Mouse (Mus musculus): Measurements from ENCODE around the gene Bpifb9b. TPM values are rescaled to one million over a fixed set of nuclear protein-coding genes. Genes with fewer than 3 reads are reported as not detected.
"Not testable (repeated sequence)": the region's sequence is repeated elsewhere in the genome, so short reads cannot be mapped to it uniquely, and the experiment has no call there.

The Bpifb9b gene
- polyA plus RNA-seq, 1 experiment from 2014 or later = not detected

DNA sequence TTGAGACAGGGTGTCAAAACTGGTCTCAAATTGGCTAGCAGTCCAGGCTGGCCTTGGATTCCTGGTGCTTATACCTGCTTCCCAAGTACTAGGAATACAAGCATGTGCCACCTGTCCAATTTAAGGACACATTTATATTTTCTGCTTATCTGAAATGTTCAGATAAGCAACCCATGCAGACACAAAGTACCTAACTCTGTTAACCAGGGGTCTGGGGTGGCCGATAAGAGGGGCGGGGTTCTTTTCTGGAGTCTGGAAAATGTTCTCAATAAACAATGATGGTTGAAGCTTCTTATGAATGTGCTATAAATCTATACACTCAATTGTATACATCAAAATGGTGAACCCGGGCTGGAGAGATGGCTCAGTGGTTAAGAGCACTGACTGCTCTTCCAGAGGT, 19.8 kb downstream of the Bpifb9b start:
- no peak for ATAC-seq
- Histone ChIP-seq H3K36me3 (ENCODE audit: control insufficient read depth, insufficient read depth, low read length) (no peaks in the 10 kb centered on the region), H3K27ac (ENCODE audit: low read length) (no peak overlapping the region), H3K9ac (ENCODE audit: low read depth, low read length) (no peak overlapping the region), H3K27me3 (replicated peaks; ENCODE audit: control insufficient read depth, insufficient read depth, low read length) (no peaks in the 10 kb centered on the region), H3K9me3 (ENCODE audit: control insufficient read depth, low read length) (no peaks in the 10 kb centered on the region), H3K4me2 (ENCODE audit: low read depth, low read length) (no peak overlapping the region), H3K4me3 (ENCODE audit: low read length) (no peak overlapping the region), H3K4me1 (ENCODE audit: control insufficient read depth, insufficient read depth, low read length) (no peaks in the 10 kb centered on the region)
- 55% methylated on average over 3 of the region's 3 CpGs for whole genome bisulfite sequencing

DNA sequence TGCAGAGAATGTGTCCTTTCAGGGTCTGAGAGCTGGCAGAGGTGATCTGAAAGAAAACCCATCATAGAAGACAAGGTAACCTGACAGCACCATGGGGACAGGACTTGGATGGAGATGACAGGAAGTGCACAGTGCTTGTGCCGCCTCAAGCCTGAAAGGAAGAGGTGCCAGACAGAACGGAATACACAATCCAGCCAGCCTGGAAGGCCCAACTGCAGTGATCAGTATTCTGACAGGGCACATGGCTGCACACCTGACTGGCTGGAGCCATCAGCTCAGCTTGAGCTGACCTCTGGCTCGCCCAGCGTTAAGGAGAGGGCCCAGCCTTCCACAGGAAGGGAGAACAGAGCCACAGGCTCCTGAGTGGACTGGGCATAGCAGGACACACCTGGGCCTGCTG, 28.5 kb downstream of the Bpifb9b start:
- Histone ChIP-seq H3K4me2 (ENCODE audit: low read depth, low read length) (no peak overlapping the region), H3K9me3 (ENCODE audit: control insufficient read depth, low read length) (no peaks in the 10 kb centered on the region), H3K4me1 (ENCODE audit: control insufficient read depth, insufficient read depth, low read length) (no peaks in the 10 kb centered on the region), H3K27ac (ENCODE audit: low read length) (no peak overlapping the region), H3K4me3 (ENCODE audit: low read length) (no peak overlapping the region), H3K36me3 (ENCODE audit: control insufficient read depth, insufficient read depth, low read length) (no peaks in the 10 kb centered on the region; the same call in 1 of the 2 replicates), H3K27me3 (replicated peaks; ENCODE audit: control insufficient read depth, insufficient read depth, low read length) (no peaks in the 10 kb centered on the region), H3K9ac (ENCODE audit: low read depth, low read length) (no peak overlapping the region)
- no peak for ATAC-seq
- WGBS = 80% methylated on average over 4 of the region's 4 CpGs

DNA sequence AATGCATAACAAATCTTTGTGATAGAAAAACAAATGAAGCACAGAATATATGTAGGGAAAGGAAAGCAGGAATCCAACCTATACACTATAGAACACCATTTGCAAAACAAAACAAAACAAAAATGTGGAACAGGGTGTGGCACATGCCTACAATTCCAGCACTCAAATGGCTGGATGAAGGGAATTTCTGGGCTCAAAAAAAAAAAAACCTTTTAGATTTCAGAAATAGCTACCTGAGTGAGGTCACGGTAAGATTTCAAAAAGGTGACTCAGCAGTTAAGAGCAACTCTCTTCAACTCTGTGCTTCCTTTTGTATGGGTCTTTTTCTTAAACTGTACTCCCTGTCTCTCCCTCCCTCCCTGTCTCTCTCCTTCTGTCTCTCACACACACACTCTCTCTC, 31.1 kb downstream of the Bpifb9b start:
- 80% methylated on average over 1 of the region's 1 CpGs for WGBS
- Histone ChIP-seq H3K36me3 (ENCODE audit: control insufficient read depth, insufficient read depth, low read length) (no peaks in the 10 kb centered on the region; the same call in 1 of the 2 replicates), H3K27ac (ENCODE audit: low read length) (no peak overlapping the region), H3K4me3 (ENCODE audit: low read length) (no peak overlapping the region), H3K4me2 (ENCODE audit: low read depth, low read length) (no peak overlapping the region), H3K4me1 (ENCODE audit: control insufficient read depth, insufficient read depth, low read length) (no peaks in the 10 kb centered on the region), H3K9ac (ENCODE audit: low read depth, low read length) (no peak overlapping the region), H3K9me3 (ENCODE audit: control insufficient read depth, low read length) (no peaks in the 10 kb centered on the region), H3K27me3 (replicated peaks; ENCODE audit: control insufficient read depth, insufficient read depth, low read length) (no peaks in the 10 kb centered on the region)
- ATAC-seq = no peak

DNA sequence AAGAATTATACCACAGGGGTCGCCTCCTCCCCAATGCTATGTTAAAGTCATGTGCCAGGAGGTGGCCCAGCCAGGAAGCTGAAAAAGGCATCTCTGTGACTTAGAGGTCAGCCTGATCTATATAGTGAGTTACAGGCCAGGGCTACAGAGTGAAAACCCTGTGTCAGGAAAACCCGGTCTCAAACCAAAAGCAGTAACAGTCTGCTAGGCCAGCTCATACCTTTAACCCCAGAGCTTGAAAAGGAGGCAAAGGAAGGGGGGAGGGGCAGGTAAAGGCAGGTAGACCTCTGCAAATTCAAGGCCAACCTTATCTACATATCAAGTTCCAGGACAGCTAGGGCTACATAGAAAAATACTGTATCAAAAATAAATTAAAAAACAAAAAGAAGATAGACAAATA, 32.3 kb downstream of the Bpifb9b start:
- ATAC-seq = no peak
- H3K4me3 ChIP-seq (ENCODE audit: low read length) = no peak overlapping the region
- no peak overlapping the region for H3K27ac ChIP-seq (ENCODE audit: low read length)
- H3K27me3 ChIP-seq (replicated peaks; ENCODE audit: control insufficient read depth, insufficient read depth, low read length) = no peaks in the 10 kb centered on the region
- H3K4me1 ChIP-seq (ENCODE audit: control insufficient read depth, insufficient read depth, low read length) = no peaks in the 10 kb centered on the region
- no peak overlapping the region for H3K4me2 ChIP-seq (ENCODE audit: low read depth, low read length)
- 73% methylated on average over 2 of the region's 2 CpGs for WGBS
- H3K9me3 ChIP-seq (ENCODE audit: control insufficient read depth, low read length) = no peaks in the 10 kb centered on the region
- H3K9ac ChIP-seq (ENCODE audit: low read depth, low read length) = no peak overlapping the region
- no peaks in the 10 kb centered on the region; the same call in 1 of the 2 replicates for H3K36me3 ChIP-seq (ENCODE audit: control insufficient read depth, insufficient read depth, low read length)

DNA sequence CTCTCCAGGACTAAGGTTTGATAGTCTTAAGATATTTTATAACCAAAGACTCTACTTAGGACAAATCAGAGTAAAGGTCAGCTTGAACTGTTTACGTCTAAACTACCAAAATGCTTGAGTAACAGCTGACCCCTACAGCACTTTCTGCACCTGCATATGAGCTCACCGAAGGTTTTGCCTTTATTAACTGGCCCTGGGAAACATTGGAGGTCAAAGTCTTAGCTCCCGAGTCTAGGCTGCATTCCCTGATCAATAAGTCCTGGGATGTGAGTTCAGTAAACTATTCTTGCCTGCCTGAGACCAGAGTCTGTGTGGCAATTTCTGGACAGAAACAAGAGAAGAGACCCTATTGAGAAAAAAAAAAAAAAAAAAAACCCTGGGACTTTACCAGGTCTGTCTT, 41.1 kb downstream of the Bpifb9b start:
- no peak for ATAC-seq
- WGBS = 81% methylated on average over 3 of the region's 3 CpGs
- no peaks in the 10 kb centered on the region for H3K27me3 ChIP-seq (replicated peaks; ENCODE audit: control insufficient read depth, insufficient read depth, low read length)
- no peak overlapping the region for H3K4me3 ChIP-seq (ENCODE audit: low read length)
- H3K9ac ChIP-seq (ENCODE audit: low read depth, low read length) = no peak overlapping the region
- H3K4me1 ChIP-seq (ENCODE audit: control insufficient read depth, insufficient read depth, low read length) = no peaks in the 10 kb centered on the region
- no peak overlapping the region for H3K4me2 ChIP-seq (ENCODE audit: low read depth, low read length)
- peaks cover 2% of the 10 kb centered on the region; the same call in 1 of the 2 replicates for H3K36me3 ChIP-seq (ENCODE audit: control insufficient read depth, insufficient read depth, low read length)
- no peak overlapping the region for H3K27ac ChIP-seq (ENCODE audit: low read length)
- H3K9me3 ChIP-seq (ENCODE audit: control insufficient read depth, low read length) = no peaks in the 10 kb centered on the region

DNA sequence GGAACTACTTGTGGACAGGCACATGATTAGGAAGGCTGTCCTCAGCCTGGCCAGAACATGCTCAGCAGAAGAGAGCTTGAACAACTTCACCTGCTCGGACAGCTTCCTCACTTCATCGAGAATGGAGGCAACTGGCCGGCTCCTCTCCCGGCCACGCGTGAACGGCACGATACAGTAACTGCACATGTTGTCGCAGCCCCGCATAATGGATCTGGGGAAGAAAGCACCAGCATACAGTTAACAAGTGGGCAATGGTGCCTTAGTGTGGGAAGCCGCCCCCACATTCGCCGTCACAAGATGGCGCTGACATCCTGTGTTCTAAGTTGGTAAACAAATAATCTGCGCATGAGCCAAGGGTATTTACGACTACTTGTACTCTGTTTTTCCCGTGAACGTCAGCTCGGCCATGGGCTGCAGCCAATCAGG, 47.0 kb downstream of the Bpifb9b start:
- H3K9ac ChIP-seq (ENCODE audit: low read depth, low read length) = peak overlapping the region; percentile 36; the same call in 1 of the 2 replicates
- H3K27ac ChIP-seq (ENCODE audit: low read length); H3K9me3 ChIP-seq (ENCODE audit: control insufficient read depth, low read length); H3K4me1 ChIP-seq (ENCODE audit: control insufficient read depth, insufficient read depth, low read length); H3K36me3 ChIP-seq (ENCODE audit: control insufficient read depth, insufficient read depth, low read length); H3K27me3 ChIP-seq (replicated peaks; ENCODE audit: control insufficient read depth, insufficient read depth, low read length); H3K4me2 ChIP-seq (ENCODE audit: low read depth, low read length): not testable (repeated sequence)
- WGBS = 75% methylated on average over 14 of the region's 19 CpGs
- peak; percentile 67 for ATAC-seq
- peak overlapping the region; percentile 38 for H3K4me3 ChIP-seq (ENCODE audit: low read length)

DNA sequence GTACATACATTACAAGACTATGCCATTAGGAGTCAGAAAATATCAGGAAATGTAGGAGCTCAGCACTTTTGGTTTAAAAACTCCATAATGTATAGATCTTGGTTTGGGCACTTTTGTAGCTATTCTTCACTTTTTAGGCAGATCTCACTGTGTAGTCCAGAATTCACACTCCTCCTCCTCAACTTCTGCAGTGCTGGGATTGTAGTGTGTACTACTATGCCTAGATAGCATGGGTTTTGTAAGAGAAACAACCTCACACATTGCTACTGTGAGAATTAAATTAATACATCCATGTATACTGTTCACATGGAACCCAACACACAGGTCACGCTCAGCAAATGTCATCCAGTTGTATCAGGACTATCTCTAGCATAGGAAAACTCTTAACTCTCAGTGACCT, 60.5 kb downstream of the Bpifb9b start:
- Histone ChIP-seq H3K27me3 (replicated peaks; ENCODE audit: control insufficient read depth, insufficient read depth, low read length) (no peaks in the 10 kb centered on the region), H3K36me3 (ENCODE audit: control insufficient read depth, insufficient read depth, low read length) (peaks cover 4% of the 10 kb centered on the region), H3K4me1 (ENCODE audit: control insufficient read depth, insufficient read depth, low read length) (peaks cover 4% of the 10 kb centered on the region; the same call in 1 of the 2 replicates), H3K4me3 (ENCODE audit: low read length) (no peak overlapping the region), H3K4me2 (ENCODE audit: low read depth, low read length) (no peak overlapping the region), H3K9me3 (ENCODE audit: control insufficient read depth, low read length) (no peaks in the 10 kb centered on the region), H3K27ac (ENCODE audit: low read length) (no peak overlapping the region), H3K9ac (ENCODE audit: low read depth, low read length) (no peak overlapping the region)
- WGBS = 96% methylated on average over 1 of the region's 1 CpGs
- no peak for ATAC-seq

Other genes with a start within 250 kb of the Bpifb9b start
- not detected in 2 replicates for gene Bpifa3, start 176.9 kb upstream of the Bpifb9b start, polyA plus RNA-seq (2015; fragmentation: Nextera tagmentation; extraction: Ambion mirVana)
- not detected in 2 replicates for gene Bpifa1, start 164.3 kb upstream of the Bpifb9b start, polyA plus RNA-seq (2015; fragmentation: Nextera tagmentation; extraction: Ambion mirVana)
- gene Bpifa5, start 144.6 kb upstream of the Bpifb9b start, polyA plus RNA-seq (2015; fragmentation: Nextera tagmentation; extraction: Ambion mirVana) = not detected in 2 replicates
- 0.10 TPM in 1 of 2 replicates, not detected in the other for gene Bpifb1, start 116.4 kb upstream of the Bpifb9b start, polyA plus RNA-seq (2015; fragmentation: Nextera tagmentation; extraction: Ambion mirVana)
- gene Bpifb5, start 83.5 kb upstream of the Bpifb9b start, polyA plus RNA-seq (2015; fragmentation: Nextera tagmentation; extraction: Ambion mirVana) = 0.07 TPM in 1 of 2 replicates, not detected in the other
- gene Bpifb9a, start 49.4 kb upstream of the Bpifb9b start, polyA plus RNA-seq (2015; fragmentation: Nextera tagmentation; extraction: Ambion mirVana) = not detected in 2 replicates
- gene Cdk5rap1, start 65.8 kb downstream of the Bpifb9b start, polyA plus RNA-seq (2015; fragmentation: Nextera tagmentation; extraction: Ambion mirVana) = 16.9 and 18.1 TPM in 2 replicates
- gene Snta1, start 100.9 kb downstream of the Bpifb9b start, polyA plus RNA-seq (2015; fragmentation: Nextera tagmentation; extraction: Ambion mirVana) = 4.1 and 4.3 TPM in 2 replicates
- gene Cbfa2t2, start 129.3 kb downstream of the Bpifb9b start, polyA plus RNA-seq (2015; fragmentation: Nextera tagmentation; extraction: Ambion mirVana) = 21.9 and 23.0 TPM in 2 replicates
- 0.46 TPM in 1 of 2 replicates, not detected in the other for gene 1700003F12Rik, start 239.9 kb downstream of the Bpifb9b start, polyA plus RNA-seq (2015; fragmentation: Nextera tagmentation; extraction: Ambion mirVana)
- 0.09 TPM in 1 of 2 replicates, not detected in the other for gene Actl10, start 244.5 kb downstream of the Bpifb9b start, polyA plus RNA-seq (2015; fragmentation: Nextera tagmentation; extraction: Ambion mirVana)